Mouse (Mus musculus): ENCODE results near the gene Ticam1. TPM values are rescaled to one million over a fixed set of nuclear protein-coding genes. Genes with fewer than 3 reads are reported as not detected.
A peak's percentile ranks its signal among the peaks of the same experiment; 100 is the strongest.

Ticam1 gene
- total RNA-seq (2015) (9.0 and 11.4 TPM in 2 replicates), total RNA-seq (2017) (3.0 and 4.1 TPM in 2 replicates)

DNA sequence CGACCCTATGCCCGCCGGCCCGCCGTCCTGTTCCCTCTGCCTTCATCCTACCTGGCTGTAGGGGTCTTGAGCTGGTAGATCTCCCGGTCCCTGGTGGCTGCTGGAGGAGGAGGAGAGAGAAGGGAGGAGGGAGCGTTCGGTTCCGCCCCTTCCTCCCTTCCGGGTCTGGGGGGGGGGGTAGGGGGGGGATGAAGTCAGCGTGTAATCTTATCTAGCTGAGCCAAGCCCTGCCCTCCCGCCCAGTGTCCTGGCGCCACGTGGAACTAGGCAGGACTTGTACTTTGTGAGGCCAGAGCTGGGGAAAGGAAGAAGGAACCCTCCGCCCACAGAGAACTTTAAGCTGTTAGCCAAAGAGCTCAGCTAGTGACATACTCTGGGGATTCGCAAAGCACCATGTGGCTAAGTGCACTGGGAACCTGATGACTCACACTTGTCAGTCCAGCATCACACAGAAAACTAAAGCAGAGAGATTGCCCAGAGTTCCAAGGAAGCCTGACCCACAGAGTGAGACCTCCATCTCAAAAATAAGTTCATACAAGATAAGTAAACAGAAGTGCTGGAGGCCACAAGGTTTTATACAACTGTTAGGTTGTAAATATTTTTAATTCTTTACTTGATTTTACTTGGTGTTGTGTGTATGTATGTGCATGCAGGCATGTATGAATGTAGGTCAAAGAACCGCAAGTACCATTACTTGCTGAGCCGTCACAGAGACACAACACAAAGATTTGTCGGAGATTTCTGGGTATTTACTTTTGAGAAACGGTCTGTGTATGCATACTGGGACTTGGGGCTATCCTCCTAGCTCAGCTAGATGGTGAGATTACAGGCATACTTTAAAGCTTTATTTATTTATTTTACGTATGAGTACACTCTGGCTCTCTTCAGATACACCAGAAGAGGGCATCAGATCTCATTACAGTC, at the start of gene Ticam1:
Gene Ticam1, minus strand, starts transcription at position 144 of the 924 bp plus-strand sequence.
- peak; percentile 84 for ATAC-seq (replicated peaks; ENCODE audit: poor library complexity)

GRCm38 (mm10) chr17:56325450-56326152, 49.0 kb upstream of the Ticam1 start, which contains the start of gene Kdm4b:
Kdm4b (plus strand) TSS chr17:56326062.
- ATAC-seq (replicated peaks; ENCODE audit: poor library complexity) = peak; percentile 93

GRCm38 (mm10) chr17:56324419-56324818, 47.8 kb upstream of the Ticam1 start:
- ATAC-seq (replicated peaks; ENCODE audit: poor library complexity) = no peak

- ATAC-seq (replicated peaks; ENCODE audit: poor library complexity) = no peak
Observed at GRCm38 (mm10) chr17:56309191-56309945, 32.8 kb upstream of the Ticam1 start.

DNA sequence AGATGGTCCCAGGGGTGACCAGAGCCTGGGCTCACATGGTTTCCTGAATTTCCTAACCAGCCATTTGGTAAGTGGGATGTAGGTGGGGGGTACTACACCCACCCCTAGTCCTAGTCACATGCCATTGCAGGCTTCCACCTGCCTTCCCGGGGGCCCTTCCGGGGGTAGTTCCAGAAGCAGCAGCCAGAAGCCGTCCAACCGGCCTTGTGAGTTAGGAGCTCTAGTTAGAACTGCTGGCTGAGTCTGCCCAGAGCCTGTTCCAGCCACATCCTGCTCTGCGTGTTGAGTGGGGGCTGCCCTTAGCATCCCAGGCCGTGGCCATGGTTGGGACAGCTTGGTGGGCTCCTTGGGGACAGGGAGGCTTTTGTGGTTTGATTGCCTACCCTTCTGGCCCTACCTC, 31.5 kb upstream of the Ticam1 start:
- ATAC-seq (replicated peaks; ENCODE audit: poor library complexity) = no peak

DNA sequence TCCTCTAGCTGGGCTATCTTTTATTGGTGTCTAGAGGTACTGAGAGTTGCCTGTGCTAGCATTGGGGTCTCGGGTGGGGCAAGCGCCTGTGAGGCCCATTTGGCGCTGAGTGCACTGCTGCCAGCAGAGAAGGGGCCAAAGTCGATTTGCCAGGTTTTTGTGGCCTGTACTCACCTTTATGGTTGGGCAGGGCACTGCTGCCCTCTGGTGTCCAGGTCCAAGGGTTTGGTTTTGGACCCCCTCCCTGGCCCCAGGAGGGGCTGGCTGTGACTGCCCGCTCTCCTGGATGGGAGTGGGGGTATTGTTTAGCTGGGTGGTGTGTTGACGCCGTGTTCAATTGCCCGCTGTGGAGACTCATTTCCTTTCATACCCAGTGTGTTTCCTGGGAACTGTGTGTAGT, 29.2 kb upstream of the Ticam1 start:
- no peak for ATAC-seq (replicated peaks; ENCODE audit: poor library complexity)

DNA sequence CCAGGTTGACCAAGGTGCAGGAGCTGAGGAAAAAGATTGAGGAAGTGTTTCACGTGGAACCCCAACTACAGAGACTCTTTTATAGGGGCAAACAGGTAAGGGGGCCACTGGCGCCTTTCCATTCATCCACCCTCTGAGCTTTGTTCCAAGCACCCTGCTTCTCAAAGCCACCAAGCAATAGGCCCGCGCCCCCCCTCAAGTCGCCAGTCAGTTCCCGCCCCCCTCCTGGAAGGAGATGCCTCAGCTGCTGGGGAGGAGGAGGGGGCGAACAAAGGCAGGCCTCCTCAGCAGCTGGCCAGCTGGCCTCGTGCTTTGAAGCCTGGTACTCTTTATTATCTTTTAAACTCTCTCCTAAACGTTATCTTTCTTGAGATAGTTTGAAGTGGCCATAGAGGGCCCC, 28.6 kb upstream of the Ticam1 start:
- ATAC-seq (replicated peaks; ENCODE audit: poor library complexity) = no peak

DNA sequence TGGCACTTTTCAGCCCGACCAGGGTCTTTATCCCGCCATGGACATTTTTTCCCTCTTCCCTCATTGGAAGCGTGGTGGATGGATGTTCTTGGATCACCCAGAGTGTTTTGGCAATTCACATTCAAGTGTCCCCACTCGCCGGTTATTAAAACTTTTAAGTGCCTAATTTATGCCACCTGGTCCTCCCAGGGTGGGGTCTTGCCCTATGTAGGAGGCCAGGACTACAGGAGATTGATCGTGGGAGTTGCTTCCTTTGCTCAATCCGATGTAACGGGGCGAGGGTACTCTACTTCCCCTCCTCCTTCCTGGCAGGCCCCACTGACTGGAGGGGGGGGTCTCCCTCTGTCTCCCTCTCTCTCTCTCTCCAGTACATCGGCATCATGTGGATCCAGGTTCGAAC, 28.1 kb upstream of the Ticam1 start:
- ATAC-seq (replicated peaks; ENCODE audit: poor library complexity) = no peak

- peak; percentile 84 for ATAC-seq (replicated peaks; ENCODE audit: poor library complexity)
Observed at GRCm38 (mm10) chr17:56303847-56304586, 27.4 kb upstream of the Ticam1 start.

GRCm38 (mm10) chr17:56303160-56303846, 26.7 kb upstream of the Ticam1 start, which contains the start of gene Uhrf1:
Uhrf1 (plus strand) TSS chr17:56303321.
- ATAC-seq (replicated peaks; ENCODE audit: poor library complexity) = peak; percentile 84

DNA sequence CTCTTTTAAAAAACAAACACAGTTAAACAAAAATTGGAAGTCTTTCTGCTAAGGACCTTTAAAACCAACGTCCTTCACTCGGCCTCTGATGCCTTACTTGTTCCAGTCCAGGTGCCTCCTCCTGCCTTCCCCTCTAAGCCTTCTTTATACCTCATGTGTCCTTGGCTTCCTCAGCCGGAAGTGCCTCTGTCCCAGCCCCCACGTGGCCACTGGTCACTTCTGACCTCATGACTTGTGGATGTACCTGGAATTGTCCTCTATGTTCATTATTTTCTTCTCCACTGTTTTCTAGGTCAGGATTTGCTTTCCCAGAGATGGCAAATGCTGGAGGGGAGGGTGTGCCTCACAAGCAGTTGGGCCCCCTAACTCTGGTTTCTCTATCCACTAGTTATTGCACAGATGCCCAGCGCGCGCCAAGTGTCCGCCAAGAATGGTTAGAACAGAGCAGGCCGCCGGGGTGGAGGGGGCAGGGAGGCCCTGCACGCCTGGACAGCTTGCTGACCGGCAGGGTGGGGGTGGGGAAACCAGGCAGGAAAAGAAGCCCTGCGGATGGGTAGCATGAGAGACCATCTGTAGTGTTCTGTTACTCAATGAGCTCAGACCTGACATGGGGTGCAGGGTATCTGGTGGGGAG, 25.9 kb upstream of the Ticam1 start:
- ATAC-seq (replicated peaks; ENCODE audit: poor library complexity) = no peak

- ATAC-seq (replicated peaks; ENCODE audit: poor library complexity) = no peak
Observed at GRCm38 (mm10) chr17:56300186-56300585, 23.6 kb upstream of the Ticam1 start, which contains the start of gene Arrdc5. Arrdc5 (minus strand) TSS chr17:56300286.

- no peak for ATAC-seq (replicated peaks; ENCODE audit: poor library complexity)
Observed at GRCm38 (mm10) chr17:56298238-56298637, 21.7 kb upstream of the Ticam1 start.

DNA sequence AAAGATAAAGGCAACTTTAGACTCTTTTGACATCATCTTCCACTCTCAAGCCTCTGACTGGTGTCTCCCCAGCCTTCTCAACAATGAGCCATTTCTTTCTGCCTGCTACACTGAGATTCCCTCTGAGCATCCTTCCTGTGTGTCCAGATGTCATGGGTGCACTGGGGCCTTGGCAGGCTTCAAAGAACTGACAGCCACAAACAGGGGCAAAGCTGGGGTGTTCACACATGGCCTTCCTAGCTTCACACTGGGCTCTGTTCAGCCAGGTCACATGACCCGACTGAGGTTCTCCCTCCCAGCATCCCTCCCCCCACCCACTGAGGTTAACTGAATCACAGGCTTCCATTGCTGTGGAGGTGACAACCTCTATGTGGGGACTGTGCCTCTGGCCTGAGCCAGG, 19.6 kb upstream of the Ticam1 start:
- no peak for ATAC-seq (replicated peaks; ENCODE audit: poor library complexity)

- no peak for ATAC-seq (replicated peaks; ENCODE audit: poor library complexity)
Observed at GRCm38 (mm10) chr17:56294241-56294640, 17.7 kb upstream of the Ticam1 start.

DNA sequence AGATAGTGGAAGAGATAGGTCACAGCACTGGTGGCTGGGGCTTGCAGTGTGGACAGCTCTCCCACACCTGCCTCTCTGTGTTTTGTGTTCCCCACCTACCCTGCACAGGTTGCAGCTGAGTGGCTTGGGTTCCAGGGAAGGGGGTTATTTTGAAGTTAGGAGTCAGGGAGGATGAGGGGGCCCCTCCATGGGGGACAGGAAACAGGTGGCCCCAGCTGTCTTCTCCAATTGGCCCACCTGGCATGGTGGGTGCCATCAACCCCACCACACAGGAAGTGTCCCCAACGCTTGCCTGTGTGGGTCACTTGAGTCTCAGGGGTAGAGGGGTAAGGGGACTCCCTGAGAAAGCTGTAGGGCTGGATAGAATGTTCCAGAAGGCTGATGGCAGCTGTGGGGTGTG, 16.7 kb upstream of the Ticam1 start:
- ATAC-seq (replicated peaks; ENCODE audit: poor library complexity) = no peak

- ATAC-seq (replicated peaks; ENCODE audit: poor library complexity) = no peak
Observed at GRCm38 (mm10) chr17:56292531-56293222, 16.1 kb upstream of the Ticam1 start, which contains the start of gene Plin3. Plin3 (minus strand) TSS chr17:56292873.

DNA sequence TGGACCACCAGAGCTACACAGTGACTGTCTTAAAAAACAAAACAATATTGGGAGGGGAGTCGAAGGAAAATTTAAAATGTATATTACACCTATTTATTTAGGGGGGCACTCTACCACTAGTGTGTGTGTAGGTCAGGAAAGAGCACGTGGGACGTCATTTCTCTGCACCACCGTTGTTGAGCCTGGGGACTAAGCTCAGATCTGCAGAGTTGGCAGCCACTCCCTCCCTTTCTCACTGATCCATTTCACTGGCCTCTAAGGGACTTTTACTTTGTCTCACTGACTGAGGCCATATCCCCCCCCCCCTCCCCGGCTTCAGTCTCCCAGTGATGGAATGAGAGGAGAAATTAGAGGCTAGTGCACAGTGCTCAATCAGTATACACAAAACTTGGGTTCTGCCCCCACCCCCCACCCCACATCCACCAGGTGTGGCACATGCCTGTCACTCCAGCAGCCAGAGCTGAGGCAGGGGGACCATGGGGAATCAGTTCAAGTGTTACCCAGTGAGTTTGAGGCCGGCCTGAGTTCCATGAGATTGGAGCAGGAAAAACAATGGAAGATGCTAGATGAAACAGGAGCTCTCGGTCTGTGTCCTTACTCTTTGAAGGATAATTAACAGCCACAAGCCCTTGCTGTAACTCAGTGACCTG, 15.4 kb upstream of the Ticam1 start:
- ATAC-seq (replicated peaks; ENCODE audit: poor library complexity) = no peak

Data from megakaryocyte progenitor cell, adult 5-6 weeks (primary cell).